Mouse (Mus musculus) thymus, adult 18-20 months (tissue): ENCODE results near the gene Telo2.

Experiments used
- DNase-seq, 2 experiments: peaks; one replicate each; pipeline ENCODE4 v3.0.0; 2022; ENCODE audit warnings: mixed read lengths in 2 of 2

Telo2 gene

GRCm38 (mm10) chr17:25100052-25100451, 15.7 kb downstream of the Telo2 start:
- no peak for DNase-seq

- no peak for DNase-seq
Observed at GRCm38 (mm10) chr17:25096221-25096620, 19.5 kb downstream of the Telo2 start.

- no peak for DNase-seq
Observed at GRCm38 (mm10) chr17:25090450-25090849, 25.3 kb downstream of the Telo2 start.

- DNase-seq: no peak
Observed at GRCm38 (mm10) chr17:25089158-25089557, 26.6 kb downstream of the Telo2 start.

GRCm38 (mm10) chr17:25086724-25087123, 29.0 kb downstream of the Telo2 start:
- DNase-seq: no peak

GRCm38 (mm10) chr17:25084835-25085385, 30.9 kb downstream of the Telo2 start:
- DNase-seq: no peak

- DNase-seq: no peak
Observed at GRCm38 (mm10) chr17:25083444-25083931, 32.3 kb downstream of the Telo2 start, which contains the start of gene Tmem204. Gene Tmem204 (minus strand): TSS chr17:25083591.

GRCm38 (mm10) chr17:25082887-25083286, 32.9 kb downstream of the Telo2 start:
- DNase-seq: no peak

- DNase-seq: no peak
Observed at GRCm38 (mm10) chr17:25082081-25082847, 33.5 kb downstream of the Telo2 start.

- DNase-seq: no peak
Observed at GRCm38 (mm10) chr17:25080960-25081381, 34.8 kb downstream of the Telo2 start.

GRCm38 (mm10) chr17:25080210-25080609, 35.6 kb downstream of the Telo2 start:
- no peak for DNase-seq

- DNase-seq: no peak
Observed at GRCm38 (mm10) chr17:25077771-25078372, 37.9 kb downstream of the Telo2 start.

- no peak for DNase-seq
Observed at GRCm38 (mm10) chr17:25076906-25077305, 38.9 kb downstream of the Telo2 start.

GRCm38 (mm10) chr17:25068690-25069089, 47.1 kb downstream of the Telo2 start:
- DNase-seq: no peak

- no peak for DNase-seq
Observed at GRCm38 (mm10) chr17:25067442-25067851, 48.3 kb downstream of the Telo2 start.

GRCm38 (mm10) chr17:25066595-25066994, 49.2 kb downstream of the Telo2 start:
- DNase-seq: no peak

GRCm38 (mm10) chr17:25065189-25065588, 50.6 kb downstream of the Telo2 start:
- no peak for DNase-seq

- no peak for DNase-seq
Observed at GRCm38 (mm10) chr17:25064351-25064750, 51.4 kb downstream of the Telo2 start.

GRCm38 (mm10) chr17:25063872-25064271, 51.9 kb downstream of the Telo2 start:
- no peak for DNase-seq

GRCm38 (mm10) chr17:25063261-25063660, 52.5 kb downstream of the Telo2 start:
- DNase-seq: no peak

- no peak for DNase-seq
Observed at GRCm38 (mm10) chr17:25057041-25057440, 58.7 kb downstream of the Telo2 start.

GRCm38 (mm10) chr17:25053274-25053673, 62.5 kb downstream of the Telo2 start:
- no peak for DNase-seq
